Mouse (Mus musculus) forebrain, embryonic 16.5 days (tissue): ENCODE data around the gene Actr8. TPM values are rescaled to one million over a fixed set of nuclear protein-coding genes. Genes with fewer than 3 reads are reported as not detected.
A peak's percentile ranks its signal among the peaks of the same experiment; 100 is the strongest.

ENCODE experiments used
- ATAC-seq: fragments of 200-750 bp; cut with Nextera tagmentation; 2 replicates; pipeline ENCODE4 v1.8.0; 2017; ENCODE audit warnings: mild to moderate bottlenecking, moderate library complexity
- H3K27ac ChIP-seq: fragments of 300-500 bp; sonication (generic); 2 replicates; pipeline ENCODE4 v1.5.1; 2014; ENCODE audit warnings: low read length, control low read depth
- H3K27me3 ChIP-seq: fragments of 300-500 bp; sonication (generic); replicated peaks from 2 replicates; pipeline ENCODE4 v1.6.1; 2014; ENCODE audit warnings: low read length; ENCODE audit not compliant: control insufficient read depth, insufficient read depth
- H3K36me3 ChIP-seq: fragments of 300-500 bp; sonication (generic); 2 replicates; pipeline ENCODE4 v1.6.1; 2014; ENCODE audit not compliant: control insufficient read depth, insufficient read depth
- H3K4me1 ChIP-seq: fragments of 300-500 bp; sonication (generic); replicated peaks from 2 replicates; pipeline ENCODE4 v1.6.1; 2014; ENCODE audit warnings: low read length; ENCODE audit not compliant: control insufficient read depth, insufficient read depth
- H3K4me2 ChIP-seq: fragments of 300-500 bp; sonication (generic); 2 replicates; pipeline ENCODE4 v1.6.1; 2014; ENCODE audit warnings: mild to moderate bottlenecking, low read length, control low read depth
- H3K4me3 ChIP-seq: fragments of 300-500 bp; sonication (generic); replicated peaks from 2 replicates; pipeline ENCODE4 v1.5.1; 2014; ENCODE audit warnings: mild to moderate bottlenecking, low read length, control low read depth
- H3K9ac ChIP-seq: fragments of 300-500 bp; sonication (generic); replicated peaks from 2 replicates; pipeline ENCODE4 v1.6.1; 2014; ENCODE audit warnings: low read depth, low read length, control low read depth
- H3K9me3 ChIP-seq: fragments of 300-500 bp; sonication (generic); 2 replicates; pipeline ENCODE4 v1.6.1; 2016; ENCODE audit warnings: low read length; ENCODE audit not compliant: control insufficient read depth
- WGBS: fragments of 180-500 bp; shearing (Covaris S2); extraction: QIAGEN DNeasy Blood & Tissue Kit; methylation state at CpG from one replicate; pipeline ENCODE4 v1.1.7; 2014; 5-methylcytosine and 5-hydroxymethylcytosine counted together
- polyA plus RNA-seq: library from polyadenylated mRNA; unstranded; fragments of >200 nt; fragmentation: Nextera tagmentation; extraction: Ambion mirVana; gene quantifications from 2 replicates; pipeline ENCODE4 v1.2.1, GENCODE M21; 2015

Gene Actr8
- polyA plus RNA-seq, 1 experiment from 2014 or later = 92.8 TPM

DNA sequence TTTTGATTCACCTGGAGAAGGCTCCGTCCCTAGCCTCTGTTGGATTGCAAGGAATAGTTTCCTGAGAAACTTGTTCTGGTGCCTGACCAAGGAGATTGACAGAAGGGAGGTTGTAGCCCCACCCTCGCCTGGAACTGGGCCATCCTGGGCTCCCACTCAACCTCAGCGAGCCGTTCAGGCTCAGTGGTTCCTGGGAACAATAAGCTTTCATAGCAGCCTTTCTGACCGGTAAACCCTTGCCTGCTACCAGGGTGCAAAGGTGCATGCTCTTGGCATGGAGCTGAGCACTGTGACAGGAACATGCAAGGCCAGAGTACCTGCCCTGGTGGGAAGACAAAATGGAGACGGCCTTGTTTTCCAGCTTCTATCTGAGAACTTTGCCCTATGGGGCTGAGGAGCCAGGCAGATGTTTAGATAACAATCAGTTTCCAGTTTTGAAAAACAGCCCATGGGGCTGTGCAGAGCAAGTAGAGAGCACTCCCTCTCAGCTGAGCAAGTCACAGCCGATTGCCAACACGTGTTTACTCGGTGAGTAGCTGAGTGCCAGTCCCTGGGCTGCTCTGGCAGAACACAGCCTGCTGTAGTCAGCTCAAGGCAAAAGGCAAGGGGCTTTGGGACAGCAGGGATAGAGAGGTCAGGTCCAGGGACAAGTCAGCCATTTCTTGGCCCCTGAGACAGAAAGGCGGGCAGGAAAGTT lies 31.9 kb downstream of the Actr8 start:
- peak; percentile 54; the same call in 1 of the 2 replicates for ATAC-seq
- H3K4me2 ChIP-seq = no peak overlapping the region
- H3K27me3 ChIP-seq = no peaks in the 10 kb centered on the region
- no peak overlapping the region for H3K27ac ChIP-seq
- H3K9me3 ChIP-seq = no peaks in the 10 kb centered on the region
- WGBS = 49% methylated on average over 10 of the region's 10 CpGs
- no peak overlapping the region for H3K9ac ChIP-seq
- H3K36me3 ChIP-seq = no peaks in the 10 kb centered on the region
- H3K4me1 ChIP-seq = peaks cover 15% of the 10 kb centered on the region
- no peak overlapping the region for H3K4me3 ChIP-seq

DNA sequence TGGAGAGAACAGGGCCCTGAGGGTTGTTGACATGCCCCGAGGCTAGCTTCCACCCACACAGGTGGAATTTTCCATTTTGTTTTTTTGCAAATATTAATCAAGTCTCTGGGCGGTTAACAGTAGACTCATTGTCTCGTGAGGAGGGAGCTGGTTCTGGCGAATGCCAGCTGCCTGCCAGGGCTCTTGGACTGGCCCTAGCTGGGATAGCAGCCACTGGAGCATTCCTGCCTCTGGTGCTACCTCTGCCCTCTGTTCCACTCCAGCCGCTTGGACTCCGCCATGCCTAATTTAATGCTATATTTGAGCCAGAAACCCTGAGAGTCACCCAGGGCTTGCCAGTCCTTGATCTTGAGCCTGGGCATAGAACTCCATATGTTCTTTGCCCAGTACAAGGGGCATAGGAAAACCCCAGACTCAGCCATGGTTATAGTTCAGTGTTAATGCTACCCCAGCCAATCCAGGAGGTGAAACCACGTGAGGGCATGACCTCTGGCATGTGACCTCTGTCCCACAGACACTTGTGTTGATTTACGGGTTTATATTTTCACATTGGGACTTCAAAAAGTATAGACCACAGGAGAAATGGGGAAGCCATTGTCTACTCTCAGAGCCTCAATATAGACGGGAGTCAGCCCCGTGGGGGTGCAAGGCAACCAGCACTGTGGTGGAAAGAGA lies 33.9 kb downstream of the Actr8 start:
- WGBS = 68% methylated on average over 10 of the region's 10 CpGs
- H3K27me3 ChIP-seq = no peaks in the 10 kb centered on the region
- ATAC-seq = no peak

DNA sequence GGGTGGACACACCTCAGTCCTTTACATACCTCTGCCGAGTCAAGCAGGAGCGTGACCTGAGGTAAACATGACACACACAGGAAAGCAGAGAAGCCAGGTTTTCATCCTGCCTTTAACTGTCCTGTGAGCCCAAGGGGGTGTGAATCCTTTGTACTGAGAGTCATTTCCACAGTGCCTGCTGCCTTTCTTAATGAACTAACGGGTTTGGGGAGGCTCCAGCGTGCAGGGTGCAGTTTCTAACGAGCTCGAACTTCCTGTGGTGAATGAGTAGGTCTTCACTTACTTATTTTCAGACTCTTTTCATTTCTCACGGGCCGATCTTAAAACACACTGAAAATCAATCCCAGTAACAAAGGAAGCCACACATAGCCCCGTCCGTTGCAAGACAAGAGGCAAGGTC lies 36.4 kb downstream of the Actr8 start:
- Histone ChIP-seq H3K36me3 (no peaks in the 10 kb centered on the region), H3K4me3 (no peak overlapping the region), H3K9ac (no peak overlapping the region), H3K27me3 (no peaks in the 10 kb centered on the region), H3K27ac (no peak overlapping the region), H3K9me3 (no peaks in the 10 kb centered on the region), H3K4me1 (peaks cover 5% of the 10 kb centered on the region), H3K4me2 (no peak overlapping the region)
- ATAC-seq = no peak
- WGBS = 29% methylated on average over 10 of the region's 10 CpGs

More for the DNA sequence above, 33.9 kb downstream of the Actr8 start:
- H3K27ac ChIP-seq = no peak overlapping the region
- no peaks in the 10 kb centered on the region for H3K36me3 ChIP-seq
- H3K9ac ChIP-seq = no peak overlapping the region
- no peaks in the 10 kb centered on the region for H3K9me3 ChIP-seq
- H3K4me2 ChIP-seq = no peak overlapping the region
- no peak overlapping the region for H3K4me3 ChIP-seq
- peaks cover 15% of the 10 kb centered on the region for H3K4me1 ChIP-seq

DNA sequence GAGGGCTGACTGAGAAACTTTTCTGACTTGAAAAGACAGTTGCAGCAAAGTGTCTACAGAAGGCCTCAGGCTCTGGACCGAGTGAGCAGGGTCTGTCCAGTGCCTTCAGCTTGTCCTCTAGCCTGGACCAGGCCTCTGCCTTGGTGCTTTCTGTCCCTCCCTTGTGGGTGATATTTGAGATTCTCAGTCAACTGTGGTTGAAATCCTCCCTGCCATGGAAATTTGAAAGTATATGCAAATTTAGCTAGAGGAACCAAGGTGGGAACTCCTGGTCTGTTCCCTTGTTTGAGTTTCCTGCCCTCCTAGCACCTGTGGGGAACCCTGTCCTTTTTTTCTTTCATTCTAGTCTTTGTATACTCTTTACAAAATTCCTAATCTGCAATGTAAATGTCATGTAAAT lies 36.9 kb downstream of the Actr8 start:
- Histone ChIP-seq H3K4me1 (peaks cover 4% of the 10 kb centered on the region; the same call in 1 of the 2 replicates), H3K27me3 (no peaks in the 10 kb centered on the region), H3K9ac (no peak overlapping the region), H3K36me3 (no peaks in the 10 kb centered on the region), H3K27ac (no peak overlapping the region), H3K4me2 (no peak overlapping the region), H3K4me3 (no peak overlapping the region), H3K9me3 (no peaks in the 10 kb centered on the region)
- ATAC-seq = no peak
- 63% methylated on average over 1 of the region's 1 CpGs for WGBS

DNA sequence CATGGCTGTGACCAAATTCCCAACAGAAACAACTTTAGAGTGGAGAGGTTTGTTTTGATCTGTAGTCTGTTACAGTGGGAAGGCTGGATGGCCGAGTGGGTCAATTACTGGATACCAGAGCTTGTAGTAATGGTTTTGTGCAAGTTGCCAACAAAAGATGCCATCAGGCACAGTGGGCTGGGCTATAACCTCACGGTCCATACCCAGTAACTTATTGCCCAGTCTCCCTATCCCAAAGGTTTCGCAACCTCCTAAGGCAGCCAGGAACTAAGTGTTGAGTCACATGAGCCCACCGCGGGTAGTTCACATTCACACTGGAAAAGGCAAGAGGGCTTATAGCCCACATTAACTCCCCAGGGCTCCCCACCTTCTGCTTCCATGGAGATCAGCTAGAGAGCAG lies 38.5 kb downstream of the Actr8 start:
- H3K9ac ChIP-seq = no peak overlapping the region
- H3K27me3 ChIP-seq = no peaks in the 10 kb centered on the region
- no peak for ATAC-seq
- H3K36me3 ChIP-seq = no peaks in the 10 kb centered on the region
- H3K4me2 ChIP-seq = no peak overlapping the region
- H3K27ac ChIP-seq = no peak overlapping the region
- H3K4me1 ChIP-seq = no peaks in the 10 kb centered on the region
- 85% methylated on average over 5 of the region's 5 CpGs for WGBS
- no peak overlapping the region for H3K4me3 ChIP-seq
- H3K9me3 ChIP-seq = no peaks in the 10 kb centered on the region

DNA sequence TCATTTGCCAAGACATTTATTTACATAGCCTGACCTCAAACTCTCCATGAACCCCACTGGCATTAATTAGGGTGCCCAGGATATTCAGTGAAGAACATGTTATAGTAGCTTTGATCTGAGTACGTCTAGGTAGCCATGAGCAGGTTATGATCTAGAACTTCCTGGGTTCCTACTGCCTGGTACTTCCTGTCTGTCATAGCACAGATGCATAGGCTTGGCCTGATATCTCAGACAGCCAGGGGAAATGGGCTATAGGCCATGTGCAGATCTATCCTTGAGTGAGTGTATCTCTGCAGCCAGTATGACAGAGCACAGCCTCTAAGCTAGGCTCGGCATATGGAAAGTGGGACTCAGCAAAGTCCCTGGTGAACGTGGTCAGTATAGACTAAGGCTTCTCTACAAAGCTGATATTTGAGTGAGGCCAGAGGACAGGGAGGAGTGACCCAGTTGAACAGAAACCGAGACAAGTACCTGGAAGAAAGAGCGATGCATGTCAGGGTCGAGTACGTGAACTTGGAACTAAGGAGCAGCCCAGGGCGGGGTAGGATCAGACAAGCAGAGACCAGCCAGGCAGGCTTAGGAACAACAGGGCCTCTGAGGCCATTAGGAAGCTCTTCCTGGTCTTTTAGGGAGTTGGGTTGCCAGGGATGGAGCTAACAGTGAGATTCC lies 39.8 kb downstream of the Actr8 start:
- H3K4me2 ChIP-seq = no peak overlapping the region
- no peaks in the 10 kb centered on the region for H3K36me3 ChIP-seq
- no peaks in the 10 kb centered on the region for H3K27me3 ChIP-seq
- no peaks in the 10 kb centered on the region for H3K4me1 ChIP-seq
- no peak overlapping the region for H3K27ac ChIP-seq
- no peak for ATAC-seq
- no peak overlapping the region for H3K9ac ChIP-seq
- no peaks in the 10 kb centered on the region for H3K9me3 ChIP-seq
- WGBS = 91% methylated on average over 8 of the region's 8 CpGs
- H3K4me3 ChIP-seq = no peak overlapping the region

DNA sequence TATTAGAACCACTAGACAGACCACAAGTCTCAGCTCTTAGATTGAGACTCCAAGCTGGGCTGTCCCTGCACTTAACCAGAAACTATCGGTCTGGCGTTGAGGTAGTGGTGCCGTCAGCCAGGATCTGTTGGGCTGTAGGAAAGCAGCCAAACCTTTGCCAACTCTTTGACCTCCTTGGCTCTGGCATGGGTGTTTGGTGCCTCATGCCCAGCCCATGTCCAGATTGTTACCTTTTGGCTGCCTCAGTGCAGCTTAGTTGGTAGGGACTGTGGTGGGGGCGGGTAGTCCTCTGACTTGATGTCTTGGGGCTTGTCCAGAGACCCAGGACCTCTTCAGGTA lies 40.3 kb downstream of the Actr8 start:
- WGBS = 95% methylated on average over 4 of the region's 4 CpGs
- ATAC-seq = no peak
- H3K36me3 ChIP-seq = no peaks in the 10 kb centered on the region
- no peak overlapping the region for H3K4me2 ChIP-seq
- H3K9ac ChIP-seq = no peak overlapping the region
- H3K4me1 ChIP-seq = no peaks in the 10 kb centered on the region
- no peak overlapping the region for H3K4me3 ChIP-seq
- no peak overlapping the region for H3K27ac ChIP-seq
- no peaks in the 10 kb centered on the region for H3K9me3 ChIP-seq
- H3K27me3 ChIP-seq = no peaks in the 10 kb centered on the region

DNA sequence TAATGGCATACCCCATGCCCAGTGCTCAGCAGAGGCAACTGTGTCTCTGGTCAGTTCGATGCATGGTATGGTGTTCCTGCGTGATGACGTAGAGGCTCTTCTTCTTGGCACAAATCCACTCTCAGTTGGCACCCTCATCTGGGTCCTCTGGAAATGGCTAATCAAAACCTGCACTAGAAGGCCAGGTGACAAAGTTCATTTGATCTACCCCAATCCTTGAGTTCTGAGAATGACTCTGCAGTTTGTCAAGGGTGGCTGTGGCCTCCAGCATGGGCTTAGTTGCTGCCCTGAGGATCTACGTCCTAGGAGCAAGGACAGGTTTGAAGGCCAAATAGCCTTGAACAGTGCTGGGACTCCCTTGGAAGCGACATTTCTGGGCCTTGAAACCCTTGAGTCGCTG lies 40.7 kb downstream of the Actr8 start:
- ATAC-seq = no peak

DNA sequence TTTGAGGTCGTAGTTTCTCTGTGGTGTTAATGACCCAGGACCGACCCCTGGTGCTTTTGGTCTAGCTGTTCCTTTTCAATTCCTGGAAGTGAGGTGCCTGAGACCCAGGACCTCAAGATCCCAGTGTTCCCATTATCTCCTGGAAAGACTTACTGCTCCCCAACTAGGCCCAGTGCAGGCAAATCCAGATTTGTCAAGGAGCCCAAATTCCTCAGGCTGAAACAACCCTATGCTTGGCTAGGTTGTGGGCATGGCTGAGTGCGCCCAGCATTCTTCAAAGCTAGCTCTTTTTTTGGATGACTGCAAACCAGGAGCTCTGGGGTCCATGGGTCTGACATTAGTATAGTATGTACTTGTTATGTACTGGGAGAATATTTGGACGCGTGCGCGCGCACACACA lies 41.2 kb downstream of the Actr8 start:
- H3K36me3 ChIP-seq = no peaks in the 10 kb centered on the region
- no peak for ATAC-seq
- no peaks in the 10 kb centered on the region for H3K27me3 ChIP-seq
- 93% methylated on average over 8 of the region's 8 CpGs for WGBS
- no peak overlapping the region for H3K4me2 ChIP-seq
- H3K9me3 ChIP-seq = no peaks in the 10 kb centered on the region
- no peak overlapping the region for H3K4me3 ChIP-seq
- H3K9ac ChIP-seq = no peak overlapping the region
- H3K27ac ChIP-seq = no peak overlapping the region
- H3K4me1 ChIP-seq = no peaks in the 10 kb centered on the region

More for the DNA sequence above, 40.7 kb downstream of the Actr8 start:
- WGBS = 91% methylated on average over 6 of the region's 6 CpGs
- Histone ChIP-seq H3K27me3 (no peaks in the 10 kb centered on the region), H3K9me3 (no peaks in the 10 kb centered on the region), H3K27ac (no peak overlapping the region), H3K9ac (no peak overlapping the region), H3K4me3 (no peak overlapping the region), H3K4me2 (no peak overlapping the region), H3K36me3 (no peaks in the 10 kb centered on the region), H3K4me1 (no peaks in the 10 kb centered on the region)
